Mouse (Mus musculus) E14TG2a.4 (cell line): Measurements from ENCODE around the gene Umps.
A peak's percentile ranks its signal among the peaks of the same experiment; 100 is the strongest.

Source experiments
- H3K27me3 ChIP-seq: 2 replicates; pipeline ENCODE4 v1.6.1; 2014; ENCODE audit warnings: low read length, control low read depth; ENCODE audit not compliant: insufficient read depth
- H3K36me3 ChIP-seq: 2 replicates; pipeline ENCODE4 v1.6.1; 2014; ENCODE audit warnings: low read length, control low read depth; ENCODE audit not compliant: insufficient read depth
- H3K4me1 ChIP-seq: replicated peaks from 2 replicates; pipeline ENCODE4 v1.6.1; 2014; ENCODE audit warnings: low read depth, low read length, control low read depth
- H3K4me3 ChIP-seq: replicated peaks from 2 replicates; pipeline ENCODE4 v1.5.1; 2014; ENCODE audit warnings: mild to moderate bottlenecking, low read length
- H3K9me3 ChIP-seq: 2 replicates; pipeline ENCODE4 v1.6.1; 2014; ENCODE audit warnings: low read length, control low read depth
- CTCF ChIP-seq: conservative IDR thresholded peaks from 2 replicates; pipeline ENCODE4 v1.5.1; 2014; ENCODE audit warnings: low read length
- NANOG ChIP-seq: IDR thresholded peaks from 2 replicates; pipeline ENCODE4 v1.6.1; 2014; ENCODE audit warnings: borderline replicate concordance, low read length, mixed read lengths
- POU5F1 ChIP-seq: IDR thresholded peaks from 2 replicates; pipeline ENCODE4 v1.6.1; 2014; ENCODE audit warnings: low read length, borderline replicate concordance

The Umps gene

GRCm38 (mm10) chr16:33966538-33967282 is at the start of gene Umps:
TSS of gene Umps (minus strand) at chr16:33967038.
- H3K4me3 ChIP-seq = peak within 1 kb of the TSS; percentile 94
- H3K27me3 ChIP-seq = peaks cover 5% of the 10 kb centered on the region; the same call in 1 of the 2 replicates
- peaks cover 27% of the 10 kb centered on the region for H3K36me3 ChIP-seq
- H3K4me1 ChIP-seq = peaks cover 29% of the 10 kb centered on the region
- TF ChIP-seq POU5F1 (no peak), NANOG (no peak), CTCF (no peak)
- H3K9me3 ChIP-seq = no peaks in the 10 kb centered on the region

GRCm38 (mm10) chr16:34011991-34012845 is 45.4 kb upstream of the Umps start:
- TF ChIP-seq CTCF (no peak), NANOG (no peak), POU5F1 (no peak)
- H3K36me3 ChIP-seq = no peaks in the 10 kb centered on the region
- no peak overlapping the region for H3K4me3 ChIP-seq
- H3K27me3 ChIP-seq = peaks cover 7% of the 10 kb centered on the region
- no peaks in the 10 kb centered on the region for H3K9me3 ChIP-seq
- H3K4me1 ChIP-seq = peaks cover 14% of the 10 kb centered on the region; the same call in 1 of the 2 replicates

DNA sequence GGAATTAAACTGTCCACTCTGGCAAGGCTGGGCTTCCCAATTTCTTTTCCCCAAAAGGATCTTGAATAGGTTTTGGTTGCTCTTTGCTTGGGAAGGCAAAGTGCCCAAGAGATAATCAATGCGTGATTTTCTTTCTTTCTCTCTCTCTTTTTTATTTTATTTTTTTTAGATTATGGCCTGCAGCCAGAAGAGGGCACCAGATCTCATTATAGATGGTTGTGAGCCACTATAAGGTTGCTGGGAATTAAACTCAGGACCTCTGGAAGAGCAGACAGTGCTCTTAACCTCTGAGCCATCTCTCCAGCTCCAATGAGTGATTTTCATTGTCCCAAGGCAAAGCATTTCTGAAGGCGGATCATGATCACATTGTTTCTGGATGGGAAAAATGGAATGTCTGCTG is 42.7 kb upstream of the Umps start:
- 0 out of 2 replicates have a peak, but pooled peaks have one; percentile 7 for TF ChIP-seq CTCF
- TF ChIP-seq POU5F1 = no peak
- Histone ChIP-seq H3K4me1 (peaks cover 14% of the 10 kb centered on the region; the same call in 1 of the 2 replicates), H3K9me3 (no peaks in the 10 kb centered on the region), H3K36me3 (no peaks in the 10 kb centered on the region), H3K27me3 (peaks cover 3% of the 10 kb centered on the region), H3K4me3 (no peak overlapping the region)

GRCm38 (mm10) chr16:34005986-34006385 is 39.1 kb upstream of the Umps start:
- no peak overlapping the region for H3K4me3 ChIP-seq
- H3K9me3 ChIP-seq = no peaks in the 10 kb centered on the region
- H3K36me3 ChIP-seq = no peaks in the 10 kb centered on the region
- peaks cover 4% of the 10 kb centered on the region; the same call in 1 of the 2 replicates for H3K4me1 ChIP-seq
- peaks cover 17% of the 10 kb centered on the region for H3K27me3 ChIP-seq
- TF ChIP-seq CTCF (no peak), NANOG (no peak), POU5F1 (no peak)

DNA sequence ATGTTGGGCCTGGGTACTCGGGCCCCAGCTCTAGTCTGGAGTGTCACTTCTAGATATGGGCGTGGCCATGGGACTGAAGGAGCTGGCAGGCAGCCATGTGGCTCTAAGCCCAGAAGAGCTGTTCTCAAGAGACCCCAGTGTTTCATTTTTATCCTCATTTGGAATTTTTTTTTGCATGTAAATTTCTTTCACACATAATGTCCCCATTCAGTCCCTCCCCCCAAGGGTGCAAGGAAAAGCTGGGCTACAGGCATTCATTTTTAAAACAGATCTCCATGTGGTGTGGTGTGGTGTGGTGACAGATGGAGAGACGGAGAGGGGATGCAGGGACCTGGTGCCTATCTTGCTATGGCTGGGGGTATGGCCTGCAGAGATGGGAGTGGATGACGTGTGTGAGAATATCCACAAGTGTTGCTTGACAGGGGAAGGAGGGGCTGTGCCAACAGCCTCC is 37.3 kb upstream of the Umps start:
- H3K4me1 ChIP-seq = peaks cover 8% of the 10 kb centered on the region
- TF ChIP-seq CTCF (no peak), NANOG (no peak), POU5F1 (no peak)
- no peaks in the 10 kb centered on the region for H3K9me3 ChIP-seq
- peaks cover 17% of the 10 kb centered on the region for H3K27me3 ChIP-seq
- H3K4me3 ChIP-seq = no peak overlapping the region
- H3K36me3 ChIP-seq = no peaks in the 10 kb centered on the region

- Histone ChIP-seq H3K9me3 (no peaks in the 10 kb centered on the region), H3K4me3 (no peak overlapping the region), H3K4me1 (peaks cover 8% of the 10 kb centered on the region), H3K27me3 (peaks cover 17% of the 10 kb centered on the region), H3K36me3 (no peaks in the 10 kb centered on the region)
- TF ChIP-seq NANOG (no peak), CTCF (no peak)
These were observed 36.8 kb upstream of the Umps start for GRCm38 (mm10) chr16:34003566-34004127.

DNA sequence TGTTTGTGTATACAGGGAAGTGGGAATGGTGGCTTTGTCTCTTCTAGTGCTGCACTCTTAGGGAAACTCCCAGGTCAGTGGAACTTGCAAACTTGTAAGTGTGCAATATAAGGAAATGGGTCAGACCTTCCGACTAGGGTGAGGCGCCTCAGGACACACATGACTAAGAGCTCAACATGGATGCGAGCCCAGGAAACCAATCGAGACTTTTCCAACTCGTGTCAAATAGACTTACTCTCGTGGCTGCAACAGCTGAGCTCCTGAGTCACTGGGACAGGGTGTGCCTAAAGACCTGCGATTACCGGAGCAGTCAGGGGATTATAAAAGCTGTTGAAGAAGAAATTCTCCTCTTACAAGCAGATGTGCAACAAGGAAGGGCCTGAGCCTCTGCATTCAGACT is 33.9 kb upstream of the Umps start:
- Histone ChIP-seq H3K27me3 (peaks cover 27% of the 10 kb centered on the region), H3K36me3 (no peaks in the 10 kb centered on the region), H3K4me3 (no peak overlapping the region), H3K9me3 (no peaks in the 10 kb centered on the region), H3K4me1 (peaks cover 9% of the 10 kb centered on the region)
- TF ChIP-seq CTCF (no peak), NANOG (no peak), POU5F1 (no peak)

GRCm38 (mm10) chr16:33999388-33999787 is 32.5 kb upstream of the Umps start:
- Histone ChIP-seq H3K36me3 (no peaks in the 10 kb centered on the region), H3K9me3 (no peaks in the 10 kb centered on the region), H3K4me1 (peaks cover 15% of the 10 kb centered on the region), H3K4me3 (no peak overlapping the region), H3K27me3 (peaks cover 27% of the 10 kb centered on the region)
- TF ChIP-seq CTCF (peak; percentile 26), NANOG (no peak), POU5F1 (no peak)

DNA sequence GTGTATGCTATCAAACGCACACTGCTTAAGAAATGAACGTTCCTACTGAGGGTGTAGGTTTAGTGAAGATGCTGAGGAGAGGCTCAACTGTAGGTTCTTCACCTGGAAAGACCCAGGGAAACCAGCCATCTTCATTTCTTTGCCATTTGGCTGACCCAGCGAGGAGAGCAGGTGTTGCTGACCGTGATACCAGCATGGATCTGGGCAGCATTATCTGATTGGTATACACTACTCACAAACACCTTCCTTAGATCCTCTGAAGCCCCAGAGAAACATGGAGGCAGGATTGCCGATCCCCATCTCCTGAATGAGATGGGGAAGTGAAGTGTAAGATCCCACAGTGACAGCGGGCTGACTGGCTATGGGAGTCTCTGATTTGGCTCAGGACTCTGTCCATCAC is 31.2 kb upstream of the Umps start:
- Histone ChIP-seq H3K27me3 (peaks cover 21% of the 10 kb centered on the region), H3K36me3 (no peaks in the 10 kb centered on the region), H3K9me3 (no peaks in the 10 kb centered on the region), H3K4me1 (peaks cover 15% of the 10 kb centered on the region), H3K4me3 (no peak overlapping the region)
- TF ChIP-seq CTCF = no peak
- TF ChIP-seq NANOG = no peak
- no peak for TF ChIP-seq POU5F1
